Mouse (Mus musculus) 416B (cell line): ENCODE measurements around the gene Eif4e3.
A peak's percentile ranks its signal among the peaks of the same experiment; 100 is the strongest.

Experiments
- DNase-seq: peaks from one replicate; pipeline ENCODE4 v3.0.0; 2011; ENCODE audit warnings: low read depth

Eif4e3 gene

GRCm38 (mm10) chr6:99665457-99666317 is 884 bp downstream of the Eif4e3 start:
- no peak for DNase-seq

- no peak for DNase-seq
Measured at GRCm38 (mm10) chr6:99663232-99663631, 3.3 kb downstream of the Eif4e3 start.

GRCm38 (mm10) chr6:99660443-99660842 is 6.1 kb downstream of the Eif4e3 start:
- DNase-seq: no peak

GRCm38 (mm10) chr6:99658586-99658985 is 8.0 kb downstream of the Eif4e3 start:
- DNase-seq: peak; percentile 42

GRCm38 (mm10) chr6:99656088-99656487 is 10.5 kb downstream of the Eif4e3 start:
- no peak for DNase-seq

GRCm38 (mm10) chr6:99655488-99655887 is 11.1 kb downstream of the Eif4e3 start:
- DNase-seq: peak; percentile 77

- DNase-seq: no peak
Measured at GRCm38 (mm10) chr6:99654343-99654742, 12.2 kb downstream of the Eif4e3 start.

GRCm38 (mm10) chr6:99652341-99652740 is 14.2 kb downstream of the Eif4e3 start:
- peak; percentile 45 for DNase-seq

- peak; percentile 60 for DNase-seq
Measured at GRCm38 (mm10) chr6:99649307-99649706, 17.3 kb downstream of the Eif4e3 start.

GRCm38 (mm10) chr6:99646344-99646743 is 20.2 kb downstream of the Eif4e3 start:
- no peak for DNase-seq

- DNase-seq: no peak
Measured at GRCm38 (mm10) chr6:99644876-99645275, 21.7 kb downstream of the Eif4e3 start.

- no peak for DNase-seq
Measured at GRCm38 (mm10) chr6:99644386-99644785, 22.2 kb downstream of the Eif4e3 start.

- no peak for DNase-seq
Measured at GRCm38 (mm10) chr6:99643439-99644199, 23.0 kb downstream of the Eif4e3 start.

GRCm38 (mm10) chr6:99637456-99637855 is 29.1 kb downstream of the Eif4e3 start:
- no peak for DNase-seq

- DNase-seq: peak; percentile 27
Measured at GRCm38 (mm10) chr6:99636801-99637200, 29.8 kb downstream of the Eif4e3 start.

- no peak for DNase-seq
Measured at GRCm38 (mm10) chr6:99636121-99636520, 30.4 kb downstream of the Eif4e3 start.

- no peak for DNase-seq
Measured at GRCm38 (mm10) chr6:99632121-99632980, 34.2 kb downstream of the Eif4e3 start.

GRCm38 (mm10) chr6:99631637-99632036 is 34.9 kb downstream of the Eif4e3 start:
- DNase-seq: no peak

- DNase-seq: no peak
Measured at GRCm38 (mm10) chr6:99629726-99630458, 36.7 kb downstream of the Eif4e3 start.

GRCm38 (mm10) chr6:99626347-99626746 is 40.2 kb downstream of the Eif4e3 start:
- DNase-seq: no peak

- DNase-seq: no peak
Measured at GRCm38 (mm10) chr6:99625803-99626202, 40.8 kb downstream of the Eif4e3 start.
